Mouse (Mus musculus) kidney, embryonic 14.5 days (tissue): ENCODE data around the gene Lce3f. TPM values are rescaled to one million over a fixed set of nuclear protein-coding genes. Genes with fewer than 3 reads are reported as not detected.

Experiments
- ATAC-seq: fragments of 200-750 bp; cut with Nextera tagmentation; 2 replicates; pipeline ENCODE4 v1.8.0; 2017; ENCODE audit warnings: moderate number of reproducible peaks, mild to moderate bottlenecking, moderate TSS enrichment, moderate library complexity; ENCODE audit not compliant: low FRiP score, low TSS enrichment
- H3K27ac ChIP-seq: fragments of 300-500 bp; sonication (generic); 2 replicates; pipeline ENCODE4 v1.5.1; 2014; ENCODE audit warnings: low read depth, mild to moderate bottlenecking, low read length, moderate library complexity, mixed read lengths
- H3K27me3 ChIP-seq: fragments of 300-500 bp; sonication (generic); 2 replicates; pipeline ENCODE4 v1.6.1; 2014; ENCODE audit warnings: mild to moderate bottlenecking, low read length; ENCODE audit not compliant: control insufficient read depth, insufficient read depth
- H3K36me3 ChIP-seq: fragments of 300-500 bp; sonication (generic); 2 replicates; pipeline ENCODE4 v1.6.1; 2014; ENCODE audit warnings: low read length, mixed read lengths; ENCODE audit not compliant: control insufficient read depth, insufficient read depth
- H3K4me1 ChIP-seq: fragments of 300-500 bp; sonication (generic); 2 replicates; pipeline ENCODE4 v1.6.1; 2014; ENCODE audit warnings: low read length, mixed read lengths; ENCODE audit not compliant: control insufficient read depth, insufficient read depth
- H3K4me2 ChIP-seq: fragments of 300-500 bp; sonication (generic); replicated peaks from 2 replicates; pipeline ENCODE4 v1.6.1; 2014; ENCODE audit warnings: low read depth, mild to moderate bottlenecking, low read length
- H3K4me3 ChIP-seq: fragments of 300-500 bp; sonication (generic); 2 replicates; pipeline ENCODE4 v1.5.1; 2014; ENCODE audit warnings: mild to moderate bottlenecking, low read length
- H3K9ac ChIP-seq: fragments of 300-500 bp; sonication (generic); 2 replicates; pipeline ENCODE4 v1.6.1; 2014; ENCODE audit warnings: low read depth, mild to moderate bottlenecking, low read length, moderate library complexity
- H3K9me3 ChIP-seq: fragments of 300-500 bp; sonication (generic); 2 replicates; pipeline ENCODE4 v1.6.1; 2016; ENCODE audit warnings: low read length; ENCODE audit not compliant: control insufficient read depth
- WGBS: fragments of 180-500 bp; shearing (Covaris S2); extraction: QIAGEN DNeasy Blood & Tissue Kit; methylation state at CpG from one replicate; pipeline ENCODE4 v1.1.7; 2014; 5-methylcytosine and 5-hydroxymethylcytosine counted together
- polyA plus RNA-seq: library from polyadenylated mRNA; unstranded; fragments of >200 nt; fragmentation: Nextera tagmentation; extraction: Ambion mirVana; gene quantifications from 2 replicates; pipeline ENCODE4 v1.2.1, GENCODE M21; 2014

Lce3f gene
- polyA plus RNA-seq, 1 experiment from 2014 or later, result not detected

DNA sequence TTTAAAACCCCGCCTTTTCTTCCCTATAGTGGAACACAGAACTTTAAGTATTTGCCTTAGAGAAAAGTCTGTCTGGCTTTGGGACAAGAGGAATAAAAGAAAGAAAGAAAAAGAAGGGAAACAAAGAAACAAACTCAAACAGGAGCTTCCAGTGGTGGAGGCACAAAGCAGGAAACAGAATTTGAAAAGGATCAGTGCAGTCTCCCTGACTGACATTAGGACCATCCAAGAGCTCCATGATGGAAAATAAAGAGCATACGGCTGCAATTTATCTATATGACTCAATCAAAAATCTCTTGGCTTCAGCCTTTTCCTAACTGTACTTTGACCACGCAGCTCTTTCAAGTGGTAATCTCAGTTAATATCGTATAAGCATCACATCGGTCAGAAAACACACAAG is 22.8 kb downstream of the Lce3f start:
- Histone ChIP-seq H3K4me2 (peak overlapping the region; percentile 68), H3K27me3 (no peaks in the 10 kb centered on the region), H3K4me3 (peak overlapping the region; percentile 40), H3K27ac (no peak overlapping the region), H3K9me3 (no peaks in the 10 kb centered on the region), H3K36me3 (no peaks in the 10 kb centered on the region), H3K4me1 (peaks cover 3% of the 10 kb centered on the region; the same call in 1 of the 2 replicates), H3K9ac (peak overlapping the region; percentile 38)
- 0 out of 2 replicates have a peak, but pooled peaks have one; percentile 50 for ATAC-seq
- 28% methylated on average over 5 of the region's 5 CpGs for WGBS

DNA sequence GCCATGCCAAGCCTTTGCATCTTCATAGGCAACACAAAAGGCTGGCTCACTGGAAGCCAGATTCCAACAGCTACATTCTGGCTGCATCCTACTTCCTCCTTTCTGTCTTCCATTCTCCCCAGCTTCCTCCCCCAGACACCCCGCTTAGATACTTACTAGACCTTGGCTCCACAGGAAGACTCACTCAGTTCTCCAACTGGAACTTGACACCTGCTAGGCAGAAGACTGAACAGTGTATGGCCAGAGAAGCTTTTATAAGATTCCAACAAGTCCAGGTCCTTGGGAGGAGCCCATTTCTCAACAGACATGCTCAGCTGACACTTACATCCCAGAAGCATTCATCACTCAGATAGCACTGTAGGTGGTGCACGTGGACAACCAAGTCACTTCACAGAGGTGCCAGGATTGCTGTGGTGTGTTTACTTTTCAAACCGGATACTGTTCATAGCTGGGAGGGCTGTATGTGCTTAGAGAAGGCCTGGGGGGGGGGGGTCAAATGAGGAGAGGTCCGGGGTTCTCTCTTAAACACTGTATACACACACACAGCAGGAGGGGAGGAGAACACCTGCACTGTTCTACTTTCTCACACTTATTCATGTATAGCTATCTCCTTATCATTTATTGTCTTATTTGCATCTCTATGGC is 23.6 kb downstream of the Lce3f start, which contains the start of gene Crct1:
Crct1 (minus strand) TSS at position 228 of the 645 bp plus-strand sequence.
- Histone ChIP-seq H3K9ac (peak within 1 kb of the TSS; percentile 38), H3K4me2 (peak within 1 kb of the TSS; percentile 68), H3K27ac (no peak within 1 kb of the TSS), H3K36me3 (no peaks in the 10 kb centered on the region), H3K4me1 (peaks cover 3% of the 10 kb centered on the region; the same call in 1 of the 2 replicates), H3K4me3 (peak within 1 kb of the TSS; percentile 40), H3K9me3 (no peaks in the 10 kb centered on the region), H3K27me3 (no peaks in the 10 kb centered on the region)
- peak; percentile 18; the same call in 1 of the 2 replicates for ATAC-seq
- 39% methylated on average over 4 of the region's 4 CpGs for WGBS

DNA sequence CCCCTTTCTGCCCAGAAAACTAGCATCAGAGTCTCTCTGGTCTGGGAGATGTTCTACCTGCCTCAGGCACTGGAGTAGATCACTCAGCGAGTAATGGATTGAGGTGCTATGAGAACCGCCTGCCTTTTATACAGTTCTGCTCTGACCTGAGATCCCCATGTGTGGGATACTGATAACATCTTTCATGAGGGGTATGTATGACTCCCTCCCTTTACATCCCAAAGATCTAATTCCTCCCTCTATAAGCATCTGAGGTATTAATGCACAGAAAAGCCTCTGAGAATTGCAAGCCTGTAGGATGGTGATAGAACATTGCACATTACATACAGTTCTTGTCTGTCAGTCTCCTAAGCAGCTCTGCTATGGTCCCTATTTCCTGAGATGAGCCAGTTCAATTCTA is 26.9 kb downstream of the Lce3f start, which contains the start of gene Lce1m:
Lce1m (minus strand) TSS at position 101 of the 400 bp plus-strand sequence.
- WGBS, result 92% methylated on average over 2 of the region's 2 CpGs

DNA sequence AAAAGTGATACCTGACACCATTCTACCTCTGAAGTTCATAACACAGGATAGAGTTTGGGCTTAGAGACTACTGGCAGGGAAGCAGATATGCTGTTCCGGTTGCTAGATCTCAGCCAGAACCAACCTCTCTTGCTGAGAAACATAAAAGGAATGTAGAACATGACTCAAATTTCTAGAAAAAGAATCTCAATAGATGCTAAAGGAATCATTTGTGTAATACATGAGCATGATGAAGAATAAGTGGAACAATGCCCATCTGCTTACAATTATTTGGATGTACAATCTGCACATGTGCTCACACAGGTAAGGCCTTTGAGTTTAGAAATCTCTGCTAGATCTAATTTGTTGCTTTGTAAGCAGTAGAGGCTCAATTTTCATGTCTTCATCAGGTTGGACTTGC is 29.1 kb downstream of the Lce3f start:
- 92% methylated on average over 1 of the region's 1 CpGs for WGBS

More for the DNA sequence above, 26.9 kb downstream of the Lce3f start, which contains the start of gene Lce1m:
- no peak within 1 kb of the TSS for H3K4me2 ChIP-seq
- H3K4me3 ChIP-seq, result no peak within 1 kb of the TSS
- no peaks in the 10 kb centered on the region for H3K36me3 ChIP-seq
- no peak within 1 kb of the TSS for H3K27ac ChIP-seq
- H3K27me3 ChIP-seq, result no peaks in the 10 kb centered on the region
- no peak within 1 kb of the TSS for H3K9ac ChIP-seq
- peaks cover 3% of the 10 kb centered on the region; the same call in 1 of the 2 replicates for H3K4me1 ChIP-seq
- H3K9me3 ChIP-seq, result no peaks in the 10 kb centered on the region
- no peak for ATAC-seq

DNA sequence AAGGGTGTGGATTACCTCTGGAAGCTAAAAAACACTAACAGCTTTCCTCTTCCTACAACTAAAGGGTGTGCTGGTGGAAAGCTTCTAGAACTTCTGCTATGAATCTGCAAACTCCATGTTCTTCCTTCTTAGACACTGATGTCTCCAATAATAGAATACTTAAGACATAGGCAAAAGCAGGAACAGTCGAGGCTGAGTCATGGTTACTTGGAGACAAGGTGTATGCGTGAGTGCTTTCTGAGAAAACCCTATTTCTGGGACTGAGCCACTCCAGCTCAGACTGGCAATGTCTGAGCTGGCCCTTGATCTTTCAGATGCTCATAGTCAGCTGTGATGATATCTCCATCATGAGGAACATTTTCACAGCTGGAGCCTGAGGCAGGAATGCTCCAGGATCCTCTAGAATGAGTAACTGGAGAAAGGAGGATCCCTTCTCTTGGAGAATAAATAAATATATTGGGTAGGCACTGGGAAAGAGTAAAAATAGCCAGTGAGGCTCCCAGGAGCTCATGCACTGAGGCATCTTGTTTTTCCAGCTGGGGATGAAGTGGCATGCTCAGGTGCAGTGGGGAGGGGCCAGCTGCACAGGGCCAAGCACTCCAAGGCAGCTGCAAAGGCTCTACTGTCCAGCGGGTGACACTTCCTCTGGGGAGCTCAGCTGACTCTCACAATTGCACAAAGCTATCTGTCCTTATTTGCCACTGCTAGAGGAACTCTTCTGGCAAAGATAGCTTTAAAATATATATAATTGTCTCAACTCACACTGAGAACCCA is 31.6 kb downstream of the Lce3f start:
- no peak overlapping the region for H3K4me3 ChIP-seq
- H3K36me3 ChIP-seq, result no peaks in the 10 kb centered on the region
- H3K27ac ChIP-seq, result no peak overlapping the region
- 77% methylated on average over 3 of the region's 3 CpGs for WGBS
- ATAC-seq, result peak; percentile 35; the same call in 1 of the 2 replicates
- no peaks in the 10 kb centered on the region for H3K9me3 ChIP-seq
- H3K4me2 ChIP-seq, result no peak overlapping the region
- H3K27me3 ChIP-seq, result no peaks in the 10 kb centered on the region
- H3K4me1 ChIP-seq, result no peaks in the 10 kb centered on the region
- H3K9ac ChIP-seq, result no peak overlapping the region

More for the DNA sequence above, 29.1 kb downstream of the Lce3f start:
- no peaks in the 10 kb centered on the region for H3K4me1 ChIP-seq
- H3K9me3 ChIP-seq, result no peaks in the 10 kb centered on the region
- no peak for ATAC-seq
- no peak overlapping the region for H3K4me3 ChIP-seq
- H3K4me2 ChIP-seq, result no peak overlapping the region
- no peak overlapping the region for H3K27ac ChIP-seq
- H3K27me3 ChIP-seq, result no peaks in the 10 kb centered on the region
- H3K9ac ChIP-seq, result no peak overlapping the region
- no peaks in the 10 kb centered on the region for H3K36me3 ChIP-seq

DNA sequence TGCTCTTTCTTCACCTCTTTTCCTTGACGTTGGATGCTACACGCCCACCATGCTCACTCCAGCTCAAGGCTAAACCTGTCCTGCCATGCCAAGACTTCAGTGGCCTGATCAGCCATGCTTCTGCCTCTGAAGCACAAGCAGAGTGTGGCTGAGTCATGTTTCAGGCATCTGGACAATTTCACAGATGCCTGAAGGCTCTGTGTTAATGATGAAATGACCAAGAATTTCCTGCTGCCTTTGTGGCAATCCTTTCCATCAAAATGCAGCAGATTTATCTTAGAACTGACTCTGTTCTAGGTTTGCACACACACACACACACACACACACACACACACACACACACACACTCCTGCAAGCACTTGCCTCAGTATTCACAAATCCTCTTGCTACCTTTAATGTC is 33.5 kb downstream of the Lce3f start:
- no peak overlapping the region for H3K4me2 ChIP-seq
- no peak overlapping the region for H3K27ac ChIP-seq
- H3K36me3 ChIP-seq, result no peaks in the 10 kb centered on the region
- H3K9ac ChIP-seq, result no peak overlapping the region
- no peak overlapping the region for H3K4me3 ChIP-seq
- 81% methylated on average over 2 of the region's 2 CpGs for WGBS
- H3K4me1 ChIP-seq, result no peaks in the 10 kb centered on the region
- ATAC-seq, result no peak
- no peaks in the 10 kb centered on the region for H3K27me3 ChIP-seq
- H3K9me3 ChIP-seq, result no peaks in the 10 kb centered on the region

DNA sequence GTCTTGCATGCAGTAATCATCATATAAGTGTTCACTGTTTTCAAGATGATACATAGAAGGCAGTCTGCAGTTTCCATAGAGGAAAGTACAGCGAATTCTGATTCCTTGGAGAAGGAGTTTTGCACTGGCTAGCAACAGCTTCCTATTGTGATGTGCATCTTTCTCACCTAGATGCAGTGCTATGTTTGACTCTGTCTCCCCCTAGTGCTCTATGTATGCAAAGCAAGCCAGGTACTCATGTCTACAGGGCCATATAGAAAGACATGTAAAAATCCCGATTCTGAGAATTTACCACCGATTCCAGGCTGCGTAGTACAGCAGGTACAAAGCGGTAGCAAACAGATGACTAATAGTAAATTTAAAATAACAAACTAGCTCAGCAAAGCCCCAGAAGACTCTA is 39.4 kb downstream of the Lce3f start:
- Histone ChIP-seq H3K9me3 (no peaks in the 10 kb centered on the region), H3K36me3 (no peaks in the 10 kb centered on the region), H3K4me2 (no peak overlapping the region), H3K27ac (no peak overlapping the region), H3K4me1 (no peaks in the 10 kb centered on the region), H3K9ac (no peak overlapping the region), H3K27me3 (no peaks in the 10 kb centered on the region), H3K4me3 (no peak overlapping the region)
- peak; percentile 87 for ATAC-seq
- 46% methylated on average over 5 of the region's 5 CpGs for WGBS
